Mouse (Mus musculus): ENCODE measurements at regions not wholly inside any gene's neighbourhood (a gene's known extent, or its start where the extent isn't known, plus 50 kb on each side); places are given as distances from the start of the nearest gene placed in this dataset.

DNA sequence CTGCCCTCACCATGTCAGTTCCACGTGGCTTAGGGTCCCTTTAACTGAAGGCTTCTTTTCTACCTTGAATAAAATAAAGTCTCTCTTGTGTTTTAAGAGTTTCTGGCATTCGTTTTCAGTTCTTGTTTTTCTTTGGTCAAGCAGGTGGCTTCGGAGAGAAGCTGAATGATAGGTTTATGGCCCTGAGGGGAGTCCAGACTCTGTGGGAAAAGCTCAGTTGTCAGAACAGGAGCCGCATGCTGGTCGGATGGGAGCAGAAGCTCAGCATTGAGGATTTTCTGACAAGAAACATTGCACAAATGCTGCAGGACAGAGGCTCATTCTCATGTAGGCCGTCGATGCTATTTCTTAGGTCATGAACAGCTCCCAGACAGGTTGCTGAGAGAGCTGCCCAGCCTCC is 133.3 kb upstream of the Irx2 start:
- no peaks in the 10 kb centered on the region for H3K9me3 ChIP-seq (ENCODE audit: control insufficient read depth, insufficient read depth, low read depth, low read length)
- no peak for TF ChIP-seq MAFK (IDR thresholded peaks at IDR 0.05; ENCODE audit: insufficient read depth, low read depth, low read length)
- TF ChIP-seq HCFC1 (IDR thresholded peaks at IDR 0.05; ENCODE audit: borderline replicate concordance, insufficient read depth, low read length) = no peak
- TF ChIP-seq ZNF384 (IDR thresholded peaks at IDR 0.05; ENCODE audit: low read depth, low read length) = no peak
- no peak for TF ChIP-seq CHD2 (IDR thresholded peaks at IDR 0.05; ENCODE audit: low read depth, low read length)
- no peak for TF ChIP-seq ZC3H11A (IDR thresholded peaks at IDR 0.05; ENCODE audit: borderline replicate concordance, low read depth, low read length)
- no peak overlapping the region for H3K9ac ChIP-seq (ENCODE audit: insufficient read depth, low read depth, low read length, poor library complexity, severe bottlenecking)
- H3K27ac ChIP-seq (ENCODE audit: insufficient read depth, low read depth, low read length, poor library complexity, severe bottlenecking) = no peak overlapping the region
- in situ Hi-C loops (cut with MboI; ENCODE audit: low sequenced_read_pairs in 2 of 2, unreplicated experiment in 2 of 2) = no loop called here
- H3K4me3 ChIP-seq (ENCODE audit: insufficient read depth in 1 of 2, low read depth in 1 of 2, low read length in 2 of 2, poor library complexity in 1 of 2, severe bottlenecking in 1 of 2) = no peak overlapping the region
- DNase-seq (ENCODE audit: low read depth, low spot score) = no peak
- no peaks in the 10 kb centered on the region for H3K36me3 ChIP-seq (ENCODE audit: control insufficient read depth, insufficient read depth, low read length, poor library complexity, severe bottlenecking)
- no peaks in the 10 kb centered on the region for H3K4me1 ChIP-seq (ENCODE audit: control insufficient read depth in 2 of 2, insufficient read depth in 2 of 2, low read length in 2 of 2, poor library complexity in 1 of 2)

DNA sequence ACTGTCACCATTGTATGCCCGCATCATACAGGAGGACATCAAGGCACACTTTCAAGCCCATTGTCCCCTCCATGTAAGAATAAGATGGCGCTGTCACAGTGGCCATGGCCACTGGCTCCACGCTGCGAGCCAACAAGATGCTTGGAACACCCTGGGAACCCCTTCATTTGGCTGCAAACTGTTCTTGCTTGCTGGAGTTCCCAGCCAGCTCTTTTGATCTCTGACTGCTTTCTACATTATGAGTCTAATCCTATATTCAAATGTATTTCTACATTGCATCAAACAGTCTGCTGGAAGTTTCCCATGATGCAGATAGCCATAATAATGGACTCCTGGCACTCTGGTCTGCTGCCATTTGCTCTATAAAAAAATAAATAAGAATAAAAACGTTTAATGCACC is 131.6 kb upstream of the Irx2 start:
- no peak for TF ChIP-seq CHD2 (IDR thresholded peaks at IDR 0.05; ENCODE audit: low read depth, low read length)
- TF ChIP-seq MAFK (IDR thresholded peaks at IDR 0.05; ENCODE audit: insufficient read depth, low read depth, low read length) = no peak
- TF ChIP-seq HCFC1 (IDR thresholded peaks at IDR 0.05; ENCODE audit: borderline replicate concordance, insufficient read depth, low read length) = no peak
- TF ChIP-seq ZC3H11A (IDR thresholded peaks at IDR 0.05; ENCODE audit: borderline replicate concordance, low read depth, low read length) = no peak
- H3K9me3 ChIP-seq (ENCODE audit: control insufficient read depth, insufficient read depth, low read depth, low read length) = no peaks in the 10 kb centered on the region
- no peak overlapping the region for H3K4me3 ChIP-seq (ENCODE audit: insufficient read depth in 1 of 2, low read depth in 1 of 2, low read length in 2 of 2, poor library complexity in 1 of 2, severe bottlenecking in 1 of 2)
- H3K36me3 ChIP-seq (ENCODE audit: control insufficient read depth, insufficient read depth, low read length, poor library complexity, severe bottlenecking) = no peaks in the 10 kb centered on the region
- DNase-seq (ENCODE audit: low read depth, low spot score) = no peak
- in situ Hi-C loops (cut with MboI; ENCODE audit: low sequenced_read_pairs in 2 of 2, unreplicated experiment in 2 of 2) = no loop called here
- H3K4me1 ChIP-seq (ENCODE audit: control insufficient read depth in 2 of 2, insufficient read depth in 2 of 2, low read length in 2 of 2, poor library complexity in 1 of 2) = no peaks in the 10 kb centered on the region
- no peak overlapping the region for H3K9ac ChIP-seq (ENCODE audit: insufficient read depth, low read depth, low read length, poor library complexity, severe bottlenecking)
- no peak overlapping the region for H3K27ac ChIP-seq (ENCODE audit: insufficient read depth, low read depth, low read length, poor library complexity, severe bottlenecking)

DNA sequence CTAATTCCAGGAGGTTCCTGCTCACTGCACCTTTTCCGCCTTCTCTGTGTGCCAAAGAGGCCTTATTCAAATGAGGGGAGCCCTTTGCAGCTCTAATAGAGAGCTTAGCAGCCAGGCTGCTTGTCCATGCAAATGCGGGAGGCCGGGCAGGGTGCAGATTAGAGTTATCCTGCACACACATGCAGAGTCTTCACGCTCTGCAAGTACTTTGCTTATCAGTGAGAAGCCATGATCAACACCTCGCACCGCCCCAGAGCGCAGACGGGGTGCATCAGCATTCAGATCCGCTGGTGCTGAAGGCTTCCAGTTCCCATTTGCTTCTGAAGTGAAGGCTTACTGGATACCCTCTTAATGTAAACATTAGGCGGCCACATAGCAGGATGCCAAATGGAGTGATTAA is 131.1 kb upstream of the Irx2 start:
- Histone ChIP-seq H3K4me1 (ENCODE audit: control insufficient read depth in 2 of 2, insufficient read depth in 2 of 2, low read length in 2 of 2, poor library complexity in 1 of 2) (no peaks in the 10 kb centered on the region), H3K9me3 (ENCODE audit: control insufficient read depth, insufficient read depth, low read depth, low read length) (no peaks in the 10 kb centered on the region), H3K9ac (ENCODE audit: insufficient read depth, low read depth, low read length, poor library complexity, severe bottlenecking) (no peak overlapping the region), H3K4me3 (ENCODE audit: insufficient read depth in 1 of 2, low read depth in 1 of 2, low read length in 2 of 2, poor library complexity in 1 of 2, severe bottlenecking in 1 of 2) (no peak overlapping the region), H3K36me3 (ENCODE audit: control insufficient read depth, insufficient read depth, low read length, poor library complexity, severe bottlenecking) (no peaks in the 10 kb centered on the region), H3K27ac (ENCODE audit: insufficient read depth, low read depth, low read length, poor library complexity, severe bottlenecking) (no peak overlapping the region)
- no peak for TF ChIP-seq ZNF384 (IDR thresholded peaks at IDR 0.05; ENCODE audit: low read depth, low read length)
- TF ChIP-seq HCFC1 (IDR thresholded peaks at IDR 0.05; ENCODE audit: borderline replicate concordance, insufficient read depth, low read length) = no peak
- TF ChIP-seq ZC3H11A (IDR thresholded peaks at IDR 0.05; ENCODE audit: borderline replicate concordance, low read depth, low read length) = no peak
- TF ChIP-seq MAFK (IDR thresholded peaks at IDR 0.05; ENCODE audit: insufficient read depth, low read depth, low read length) = no peak
- TF ChIP-seq CHD2 (IDR thresholded peaks at IDR 0.05; ENCODE audit: low read depth, low read length) = no peak
- no peak for DNase-seq (ENCODE audit: low read depth, low spot score)
- in situ Hi-C loops (cut with MboI; ENCODE audit: low sequenced_read_pairs in 2 of 2, unreplicated experiment in 2 of 2) = no loop called here

DNA sequence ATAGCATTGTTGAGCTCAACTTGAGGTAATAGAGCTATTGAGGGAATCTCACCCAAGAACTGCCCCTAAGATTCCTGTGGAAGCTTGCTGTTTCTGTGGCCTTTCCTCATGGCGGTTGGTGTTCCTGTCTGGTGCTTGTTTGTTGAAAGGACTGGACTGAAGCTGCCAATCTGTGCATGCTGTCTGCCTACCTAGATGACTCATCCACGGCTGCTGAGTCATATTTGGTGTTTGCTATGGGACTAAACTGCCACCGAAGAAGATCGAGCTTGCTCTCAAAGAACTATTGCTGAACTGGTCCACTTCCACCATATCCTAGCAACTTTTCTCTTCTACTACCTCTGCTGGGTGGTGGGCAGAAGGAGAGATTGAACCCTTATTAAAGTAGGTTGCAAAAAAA is 122.7 kb upstream of the Irx2 start:
- DNase-seq (ENCODE audit: low read depth, low spot score) = no peak
- Histone ChIP-seq H3K4me3 (ENCODE audit: insufficient read depth in 1 of 2, low read depth in 1 of 2, low read length in 2 of 2, poor library complexity in 1 of 2, severe bottlenecking in 1 of 2) (no peak overlapping the region), H3K4me1 (ENCODE audit: control insufficient read depth in 2 of 2, insufficient read depth in 2 of 2, low read length in 2 of 2, poor library complexity in 1 of 2) (no peaks in the 10 kb centered on the region), H3K9ac (ENCODE audit: insufficient read depth, low read depth, low read length, poor library complexity, severe bottlenecking) (no peak overlapping the region), H3K27ac (ENCODE audit: insufficient read depth, low read depth, low read length, poor library complexity, severe bottlenecking) (no peak overlapping the region), H3K9me3 (ENCODE audit: control insufficient read depth, insufficient read depth, low read depth, low read length) (no peaks in the 10 kb centered on the region), H3K36me3 (ENCODE audit: control insufficient read depth, insufficient read depth, low read length, poor library complexity, severe bottlenecking) (no peaks in the 10 kb centered on the region)
- in situ Hi-C loops (cut with MboI; ENCODE audit: low sequenced_read_pairs in 2 of 2, unreplicated experiment in 2 of 2) = no loop called here
- TF ChIP-seq HCFC1 (IDR thresholded peaks at IDR 0.05; ENCODE audit: borderline replicate concordance, insufficient read depth, low read length) = no peak
- no peak for TF ChIP-seq ZNF384 (IDR thresholded peaks at IDR 0.05; ENCODE audit: low read depth, low read length)
- TF ChIP-seq CHD2 (IDR thresholded peaks at IDR 0.05; ENCODE audit: low read depth, low read length) = no peak
- TF ChIP-seq ZC3H11A (IDR thresholded peaks at IDR 0.05; ENCODE audit: borderline replicate concordance, low read depth, low read length) = no peak

DNA sequence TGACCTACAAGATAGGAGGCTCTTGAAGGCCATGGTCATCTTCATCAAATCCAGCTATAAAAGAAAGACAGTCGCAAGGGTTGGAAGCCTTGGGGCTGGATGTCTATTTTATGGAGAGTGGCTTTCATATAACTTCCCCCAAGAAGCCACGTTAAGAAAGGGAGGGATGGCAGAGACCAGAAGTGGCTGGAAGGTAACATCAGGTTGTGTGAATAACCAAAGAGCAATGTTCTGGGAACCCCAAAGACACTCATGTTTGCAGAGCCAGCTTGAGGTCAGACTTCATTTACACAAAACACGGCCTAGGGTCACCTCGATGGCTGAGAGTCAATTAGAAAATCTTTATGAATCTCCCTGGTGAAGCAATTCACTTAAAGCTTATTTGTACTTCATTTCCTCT is 90.0 kb upstream of the Irx2 start:
- H3K9ac ChIP-seq (ENCODE audit: insufficient read depth, low read depth, low read length, poor library complexity, severe bottlenecking) = no peak overlapping the region
- no peaks in the 10 kb centered on the region for H3K4me1 ChIP-seq (ENCODE audit: control insufficient read depth in 2 of 2, insufficient read depth in 2 of 2, low read length in 2 of 2, poor library complexity in 1 of 2)
- no peaks in the 10 kb centered on the region for H3K9me3 ChIP-seq (ENCODE audit: control insufficient read depth, insufficient read depth, low read depth, low read length)
- in situ Hi-C loops (cut with MboI; ENCODE audit: low sequenced_read_pairs in 2 of 2, unreplicated experiment in 2 of 2) = no loop called here
- H3K4me3 ChIP-seq (ENCODE audit: insufficient read depth in 1 of 2, low read depth in 1 of 2, low read length in 2 of 2, poor library complexity in 1 of 2, severe bottlenecking in 1 of 2) = no peak overlapping the region
- TF ChIP-seq ZC3H11A (IDR thresholded peaks at IDR 0.05; ENCODE audit: borderline replicate concordance, low read depth, low read length) (no peak), CHD2 (IDR thresholded peaks at IDR 0.05; ENCODE audit: low read depth, low read length) (no peak), MAFK (IDR thresholded peaks at IDR 0.05; ENCODE audit: insufficient read depth, low read depth, low read length) (no peak), HCFC1 (IDR thresholded peaks at IDR 0.05; ENCODE audit: borderline replicate concordance, insufficient read depth, low read length) (no peak), ZNF384 (IDR thresholded peaks at IDR 0.05; ENCODE audit: low read depth, low read length) (no peak)
- H3K27ac ChIP-seq (ENCODE audit: insufficient read depth, low read depth, low read length, poor library complexity, severe bottlenecking) = no peak overlapping the region
- no peaks in the 10 kb centered on the region for H3K36me3 ChIP-seq (ENCODE audit: control insufficient read depth, insufficient read depth, low read length, poor library complexity, severe bottlenecking)
- no peak for DNase-seq (ENCODE audit: low read depth, low spot score)

All from ES-E14 (cell line).